Mouse (Mus musculus) heart, adult 2 months (tissue): ENCODE results near the gene Tnfrsf11a. TPM values are rescaled to one million over a fixed set of nuclear protein-coding genes. Genes with fewer than 3 reads are reported as not detected.

Source experiments
- DNase-seq, 2 experiments: peaks; one replicate each; pipeline ENCODE4 v3.0.0; 2021
- H3K27ac ChIP-seq: fragments of 200-600 bp; 2 replicates; pipeline ENCODE4 v1.8.1; 2022
- H3K27me3 ChIP-seq: fragments of 200-500 bp; 2 replicates; pipeline ENCODE4 v1.6.1; 2012; ENCODE audit warnings: mild to moderate bottlenecking, low read length, inconsistent platforms, mixed read lengths; ENCODE audit not compliant: control insufficient read depth, insufficient read depth
- H3K36me3 ChIP-seq: fragments of 200-500 bp; 2 replicates; pipeline ENCODE4 v1.6.1; 2012; ENCODE audit warnings: low read length, inconsistent platforms; ENCODE audit not compliant: control insufficient read depth, insufficient read depth
- H3K4me1 ChIP-seq: fragments of 200-500 bp; 2 replicates; pipeline ENCODE4 v1.6.1; 2011; ENCODE audit warnings: low read length; ENCODE audit not compliant: control insufficient read depth, insufficient read depth
- H3K4me3 ChIP-seq: fragments of 200-600 bp; 2 replicates; pipeline ENCODE4 v1.8.1; 2022
- H3K79me2 ChIP-seq: fragments of 200-500 bp; replicated peaks from 2 replicates; pipeline ENCODE4 v1.6.1; 2012; ENCODE audit warnings: mild to moderate bottlenecking, inconsistent platforms, low read length, moderate library complexity, mixed read lengths; ENCODE audit not compliant: control insufficient read depth, insufficient read depth
- H3K9ac ChIP-seq: fragments of 200-500 bp; 2 replicates; pipeline ENCODE4 v1.6.1; 2012; ENCODE audit warnings: low read depth, mild to moderate bottlenecking, control low read depth, inconsistent platforms, low read length, mixed read lengths
- CTCF ChIP-seq: fragments of 200-600 bp; IDR thresholded peaks from 2 replicates; pipeline ENCODE4 v1.8.1; 2022; ENCODE audit warnings: antibody characterized with exemption, mild to moderate bottlenecking, moderate library complexity
- EP300 ChIP-seq: fragments of 200-500 bp; IDR thresholded peaks from 2 replicates; pipeline ENCODE4 v1.6.1; 2011; ENCODE audit warnings: low read depth, low read length, control low read depth; ENCODE audit not compliant: insufficient read depth
- POLR2A ChIP-seq: fragments of 200-500 bp; IDR thresholded peaks from 2 replicates; pipeline ENCODE4 v1.6.1; 2011; ENCODE audit warnings: mild to moderate bottlenecking, low read depth, low read length, control low read depth; ENCODE audit not compliant: insufficient read depth
- WGBS: fragments of 180-500 bp; shearing (Covaris S2); methylation state at CpG from one replicate; pipeline ENCODE4 v1.1.7; 2018; 5-methylcytosine and 5-hydroxymethylcytosine counted together
- intact Hi-C: fragments of 180-260 bp; cut with DNase I; formaldehyde crosslinking; loops from one replicate; pipeline ENCODE4 v1.15.1; 2025
- polyA plus RNA-seq: library from polyadenylated mRNA; depleted of rRNA; stranded (reverse); fragments of >200 nt; gene quantifications from 2 replicates; pipeline ENCODE4 v1.2.3, GENCODE M21; 2012; rRNA removed
- total RNA-seq, 2 experiments: library from RNA; stranded (reverse); gene quantifications; 2 replicates each; pipeline ENCODE4 v1.2.3; 2021

The Tnfrsf11a gene
- total and polyA plus RNA-seq, 3 experiments, result 1.4 to 1.9 (median 1.8) TPM

GRCm38 (mm10) chr1:105885101-105885500 lies 104.6 kb downstream of the Tnfrsf11a start:
- no peaks in the 10 kb centered on the region for H3K79me2 ChIP-seq
- TF ChIP-seq CTCF (no peak), POLR2A (no peak), EP300 (no peak)
- intact Hi-C loops, result no loop called here
- no peak overlapping the region for H3K4me3 ChIP-seq
- 98% methylated on average over 1 of the region's 1 CpGs for WGBS
- H3K27me3 ChIP-seq, result no peaks in the 10 kb centered on the region
- H3K36me3 ChIP-seq, result no peaks in the 10 kb centered on the region
- DNase-seq, result no peak
- H3K4me1 ChIP-seq, result no peaks in the 10 kb centered on the region
- H3K27ac ChIP-seq, result no peak overlapping the region
- no peak overlapping the region for H3K9ac ChIP-seq

GRCm38 (mm10) chr1:105885575-105885974 lies 105.1 kb downstream of the Tnfrsf11a start:
- no peak for DNase-seq
- 69% methylated on average over 5 of the region's 5 CpGs for WGBS
- Histone ChIP-seq H3K4me1 (no peaks in the 10 kb centered on the region), H3K9ac (no peak overlapping the region), H3K27ac (no peak overlapping the region), H3K36me3 (no peaks in the 10 kb centered on the region), H3K27me3 (no peaks in the 10 kb centered on the region), H3K4me3 (no peak overlapping the region), H3K79me2 (no peaks in the 10 kb centered on the region)
- TF ChIP-seq EP300 (no peak), POLR2A (no peak), CTCF (no peak)
- intact Hi-C loops, result no loop called here

- WGBS, result 76% methylated on average over 5 of the region's 5 CpGs
- Histone ChIP-seq H3K36me3 (no peaks in the 10 kb centered on the region), H3K4me1 (peaks cover 2% of the 10 kb centered on the region), H3K79me2 (no peaks in the 10 kb centered on the region), H3K4me3 (no peak overlapping the region), H3K27ac (no peak overlapping the region), H3K9ac (no peak overlapping the region), H3K27me3 (no peaks in the 10 kb centered on the region)
- intact Hi-C loops, result no loop called here
- no peak for DNase-seq
- no peak for TF ChIP-seq CTCF
- no peak for TF ChIP-seq EP300
- TF ChIP-seq POLR2A, result no peak
These were observed 105.8 kb downstream of the Tnfrsf11a start for GRCm38 (mm10) chr1:105886358-105886757.

GRCm38 (mm10) chr1:105891032-105891725 lies 110.7 kb downstream of the Tnfrsf11a start:
- TF ChIP-seq EP300, result 0 out of 2 replicates have a peak, but pooled peaks have one; percentile 61
- TF ChIP-seq POLR2A, result no peak
- peak; percentile 87 for TF ChIP-seq CTCF
- Histone ChIP-seq H3K27me3 (no peaks in the 10 kb centered on the region), H3K9ac (no peak overlapping the region), H3K36me3 (no peaks in the 10 kb centered on the region), H3K4me1 (peaks cover 2% of the 10 kb centered on the region), H3K4me3 (no peak overlapping the region), H3K27ac (no peak overlapping the region), H3K79me2 (no peaks in the 10 kb centered on the region)
- peak; percentile 83 to 90 for DNase-seq
- 19% methylated on average over 15 of the region's 15 CpGs for WGBS
- intact Hi-C loops, result loop anchor here (1.0 to 5.0 kb wide), 2 partner anchors 56 to 146 kb away; no protein-coding TSS in a partner anchor

DNA sequence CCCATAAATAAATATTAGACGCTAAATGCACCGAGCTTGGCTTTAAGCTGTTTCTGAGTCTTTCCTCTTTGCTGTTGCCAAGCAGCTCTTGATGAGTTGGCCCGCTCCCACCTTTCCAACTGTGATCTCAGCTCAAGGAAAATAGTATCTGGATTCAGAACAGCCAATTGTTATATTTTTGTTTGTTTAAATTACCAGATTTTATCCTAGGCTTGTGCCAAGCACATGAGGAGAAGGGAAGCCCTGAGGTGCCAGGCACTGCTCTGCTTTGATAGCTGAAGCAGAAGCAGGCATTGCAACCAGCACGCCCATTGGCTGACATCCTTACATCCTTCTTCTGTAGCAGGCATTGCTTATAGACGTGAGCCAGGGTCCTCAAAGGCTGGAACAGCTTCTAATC lies 114.5 kb downstream of the Tnfrsf11a start:
- 65% methylated on average over 5 of the region's 5 CpGs for WGBS
- H3K27me3 ChIP-seq, result no peaks in the 10 kb centered on the region
- no peak overlapping the region for H3K9ac ChIP-seq
- H3K27ac ChIP-seq, result no peak overlapping the region
- H3K4me3 ChIP-seq, result no peak overlapping the region
- no peaks in the 10 kb centered on the region for H3K36me3 ChIP-seq
- peaks cover 2% of the 10 kb centered on the region for H3K4me1 ChIP-seq
- no peaks in the 10 kb centered on the region for H3K79me2 ChIP-seq
- no peak for TF ChIP-seq CTCF
- TF ChIP-seq POLR2A, result no peak
- no peak for TF ChIP-seq EP300
- no peak for DNase-seq
- intact Hi-C loops, result no loop called here

Other genes with a start within 250 kb of the Tnfrsf11a start
- gene Pign, start 117.0 kb upstream of the Tnfrsf11a start, total RNA-seq, result 10 to 100 TPM; 12.5 to 13.4 TPM
- 12.8 and 18.9 TPM in 2 replicates for gene Pign, start 117.0 kb upstream of the Tnfrsf11a start, polyA plus RNA-seq
- gene Relch, start 116.9 kb upstream of the Tnfrsf11a start, total RNA-seq, result 10 to 100 TPM; 18.9 to 21.6 TPM
- 8.4 and 11.7 TPM in 2 replicates for gene Relch, start 116.9 kb upstream of the Tnfrsf11a start, polyA plus RNA-seq
- 1 to 10 TPM; 6.6 to 9.8 TPM for gene Zcchc2, start 209.7 kb downstream of the Tnfrsf11a start, total RNA-seq
- gene Zcchc2, start 209.7 kb downstream of the Tnfrsf11a start, polyA plus RNA-seq, result 8.3 and 10.6 TPM in 2 replicates